Mouse (Mus musculus) hematopoietic stem cell, adult 5-6 weeks (primary cell): Measurements from ENCODE around the gene Plcl1. TPM values are rescaled to one million over a fixed set of nuclear protein-coding genes. Genes with fewer than 3 reads are reported as not detected.
"Not testable (repeated sequence)": the region's sequence is repeated elsewhere in the genome, so short reads cannot be mapped to it uniquely, and the experiment has no call there.

ENCODE experiments used
- ATAC-seq, 2 experiments: fragments of 125-278 bp in 1 of 2; replicated peaks in 1 of 2; 2 replicates each; pipeline ENCODE4 v1.8.0; 2016 to 2017; ENCODE audit warnings: inconsistent platforms in 2 of 2, mild to moderate bottlenecking in 2 of 2, moderate number of reproducible peaks in 2 of 2, low read depth in 1 of 2, moderate TSS enrichment in 1 of 2; ENCODE audit not compliant: low FRiP score in 2 of 2, poor library complexity in 2 of 2, severe bottlenecking in 2 of 2, insufficient read depth in 1 of 2, low TSS enrichment in 1 of 2
- total RNA-seq: library from RNA; stranded (forward); fragments of 172-1452, 232-1000 nt; gene quantifications from 2 replicates; pipeline ENCODE4 v1.2.3, GENCODE M21; 2017

Plcl1 gene
- total RNA-seq, 1 experiment from 2014 or later = 2.6 TPM

GRCm38 (mm10) chr1:55429708-55430107, 24.0 kb downstream of the Plcl1 start:
- ATAC-seq = no peak

- no peak for ATAC-seq
Observed at GRCm38 (mm10) chr1:55430587-55430986, 24.9 kb downstream of the Plcl1 start.

GRCm38 (mm10) chr1:55436589-55436988, 30.9 kb downstream of the Plcl1 start:
- peak; percentile 25 to 56; a peak in 3 of 4 replicates for ATAC-seq

GRCm38 (mm10) chr1:55437095-55437494, 31.4 kb downstream of the Plcl1 start:
- peak in 1 of 2 experiments; percentile 53; a peak in 1 of 4 replicates for ATAC-seq

- no peak for ATAC-seq
Observed at GRCm38 (mm10) chr1:55438617-55439016, 32.9 kb downstream of the Plcl1 start.

- no peak for ATAC-seq
Observed at GRCm38 (mm10) chr1:55445043-55445688, 39.4 kb downstream of the Plcl1 start.

GRCm38 (mm10) chr1:55445689-55446044, 39.9 kb downstream of the Plcl1 start:
- ATAC-seq = no peak

- ATAC-seq = peak in 1 of 2 experiments; percentile 45; a peak in 1 of 4 replicates
Observed at GRCm38 (mm10) chr1:55446273-55446672, 40.6 kb downstream of the Plcl1 start.

- ATAC-seq = no peak
Observed at GRCm38 (mm10) chr1:55446876-55447275, 41.2 kb downstream of the Plcl1 start.

GRCm38 (mm10) chr1:55447661-55448060, 41.9 kb downstream of the Plcl1 start:
- no peak for ATAC-seq

- ATAC-seq = no peak
Observed at GRCm38 (mm10) chr1:55448104-55448503, 42.4 kb downstream of the Plcl1 start.

- no peak for ATAC-seq
Observed at GRCm38 (mm10) chr1:55449779-55450178, 44.1 kb downstream of the Plcl1 start.

GRCm38 (mm10) chr1:55454119-55454518, 48.4 kb downstream of the Plcl1 start:
- ATAC-seq = no peak

- ATAC-seq = no peak
Observed at GRCm38 (mm10) chr1:55462301-55462700, 56.6 kb downstream of the Plcl1 start.

GRCm38 (mm10) chr1:55473756-55474155, 68.0 kb downstream of the Plcl1 start:
- no peak for ATAC-seq

GRCm38 (mm10) chr1:55474976-55475375, 69.3 kb downstream of the Plcl1 start:
- ATAC-seq = no peak

GRCm38 (mm10) chr1:55487371-55487770, 81.7 kb downstream of the Plcl1 start:
- ATAC-seq = not testable (repeated sequence)

- ATAC-seq = 0 out of 4 replicates have a peak, but pooled peaks have one; percentile 17 to 21
Observed at GRCm38 (mm10) chr1:55488261-55488660, 82.5 kb downstream of the Plcl1 start.

- no peak for ATAC-seq
Observed at GRCm38 (mm10) chr1:55489355-55489754, 83.6 kb downstream of the Plcl1 start.
